Mouse (Mus musculus): ENCODE measurements around the gene Lkaaear1.

Lkaaear1 gene

DNA sequence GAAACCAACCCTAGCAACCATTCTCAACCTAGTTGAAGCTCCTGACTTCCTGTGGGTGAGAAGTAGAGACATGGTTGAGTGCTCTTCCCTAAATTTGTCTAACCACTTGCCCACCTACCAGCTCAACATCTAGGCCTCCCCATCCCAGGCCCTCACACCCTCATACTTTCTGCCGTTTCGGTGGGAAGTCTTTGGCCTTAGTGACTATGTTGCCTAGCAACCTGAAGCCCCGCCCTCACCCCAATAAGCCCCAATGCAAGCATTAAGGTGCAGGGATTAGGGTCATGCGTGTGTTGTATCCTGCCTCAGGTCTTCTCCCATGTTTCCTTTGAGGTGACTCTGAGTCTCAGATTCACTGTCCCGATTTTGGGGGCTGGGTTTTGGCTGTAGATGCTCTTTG is at the start of gene Lkaaear1:
Lkaaear1 (minus strand) TSS at position 202 of the 400 bp plus-strand sequence.
- DNase-seq: no peak

DNA sequence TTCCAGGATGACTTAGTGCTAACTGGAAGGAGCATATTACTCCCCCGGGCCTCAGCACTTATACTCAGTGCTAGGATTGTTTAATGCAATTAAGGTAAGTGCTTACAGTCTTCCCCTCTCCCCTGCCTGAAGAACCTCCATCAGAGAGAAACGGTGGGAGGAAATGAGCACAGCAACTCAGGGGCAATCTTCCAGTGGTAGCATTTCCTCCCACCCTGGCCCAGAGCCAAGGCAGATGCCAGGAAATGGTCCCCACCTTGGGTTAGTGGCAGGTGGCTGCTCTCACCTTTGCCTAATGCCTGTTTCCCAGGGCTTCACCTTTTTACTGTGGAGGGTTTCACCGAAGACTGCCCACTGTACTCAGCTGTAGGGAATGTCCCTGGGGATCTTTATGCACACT is 31.8 kb upstream of the Lkaaear1 start:
- no peak for DNase-seq

DNA sequence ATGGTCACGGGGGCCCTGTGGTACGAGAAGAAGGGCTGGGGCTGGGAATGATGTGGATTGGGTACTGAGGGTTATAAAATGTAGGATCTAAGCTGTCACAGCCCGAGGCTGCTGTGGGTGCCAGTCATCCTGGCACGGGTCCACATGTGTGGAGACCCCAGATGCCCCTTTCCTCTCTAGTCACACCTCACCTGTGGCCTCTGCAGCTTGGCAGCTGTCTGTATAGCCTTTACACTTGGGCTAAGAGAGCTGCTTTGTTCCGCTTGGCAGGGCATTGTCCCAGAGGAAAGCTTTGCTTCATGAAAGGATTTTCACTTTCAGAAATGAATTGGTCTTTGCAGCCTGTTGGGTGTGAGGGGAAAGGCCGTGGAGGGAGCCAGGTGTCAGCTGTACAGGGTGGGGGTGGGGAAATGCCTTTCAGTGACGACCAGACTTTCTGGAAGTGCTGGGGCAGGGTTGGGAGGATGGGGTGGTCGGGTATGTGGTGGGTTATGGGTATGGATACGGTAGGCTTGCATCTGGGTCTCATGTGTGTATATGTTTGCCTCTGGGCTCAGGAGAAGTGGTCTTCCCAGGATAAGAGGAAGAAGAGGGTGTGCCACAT is 29.5 kb upstream of the Lkaaear1 start:
- no peak for DNase-seq

DNA sequence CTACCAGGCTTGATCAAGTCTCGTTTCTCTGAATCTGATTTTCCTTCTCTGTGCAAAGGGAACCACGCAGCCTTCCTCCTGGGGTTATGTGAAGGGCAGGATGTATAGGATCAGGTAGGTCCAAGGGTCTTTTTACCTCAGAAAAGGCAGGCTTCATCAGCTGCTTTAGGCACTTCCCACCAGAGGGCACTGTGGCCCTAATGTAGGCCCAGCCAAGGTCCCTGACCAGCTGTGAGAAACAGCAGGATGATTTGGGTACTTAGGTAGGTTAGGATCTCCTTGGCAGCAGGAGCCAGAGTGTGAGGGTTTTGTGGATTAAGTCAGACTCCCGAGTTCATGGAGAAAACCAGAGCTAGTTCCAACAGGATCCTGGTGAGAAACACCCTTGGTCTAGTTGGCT is 24.0 kb upstream of the Lkaaear1 start:
- DNase-seq: peak in 1 of 2 experiments; percentile 19

DNA sequence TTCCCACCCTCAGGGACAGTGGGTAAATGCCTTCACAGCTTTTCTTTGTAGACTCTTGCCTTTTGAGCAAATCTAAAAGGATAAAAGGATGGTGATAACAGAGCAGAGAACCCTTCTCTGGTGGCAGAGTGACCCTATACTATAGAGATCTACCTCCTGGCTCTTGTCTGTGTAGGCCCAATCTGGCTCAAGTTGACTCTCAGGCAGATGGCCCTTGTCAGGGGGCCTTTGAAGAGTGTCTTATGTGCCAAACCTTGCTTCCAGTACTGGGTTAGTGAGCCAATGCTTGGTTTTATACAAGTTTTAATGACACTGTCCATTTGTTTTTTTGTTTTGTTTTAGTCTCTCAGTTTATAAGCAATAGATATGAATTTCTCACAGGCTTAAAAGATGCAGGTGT is 23.0 kb upstream of the Lkaaear1 start:
- no peak for DNase-seq

DNA sequence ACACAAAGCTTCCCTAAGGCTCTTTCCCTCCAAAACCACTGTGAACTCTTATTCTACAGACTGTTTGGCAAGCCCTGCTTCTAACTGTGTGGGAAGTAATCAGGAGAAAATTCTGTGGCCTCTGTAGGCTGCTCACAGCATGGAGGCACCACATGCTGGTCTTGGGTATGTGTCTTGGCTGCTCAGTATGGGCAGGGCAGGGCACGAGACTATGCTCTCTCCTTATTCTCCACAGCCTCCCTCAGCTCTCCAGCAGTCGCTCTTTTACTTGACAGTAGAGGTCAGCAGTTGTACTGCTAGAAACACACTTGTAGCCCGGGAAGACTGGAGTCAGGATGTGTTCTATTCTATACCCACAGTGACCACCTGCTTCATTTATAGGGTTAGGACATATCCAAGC is 21.8 kb upstream of the Lkaaear1 start:
- no peak for DNase-seq

DNA sequence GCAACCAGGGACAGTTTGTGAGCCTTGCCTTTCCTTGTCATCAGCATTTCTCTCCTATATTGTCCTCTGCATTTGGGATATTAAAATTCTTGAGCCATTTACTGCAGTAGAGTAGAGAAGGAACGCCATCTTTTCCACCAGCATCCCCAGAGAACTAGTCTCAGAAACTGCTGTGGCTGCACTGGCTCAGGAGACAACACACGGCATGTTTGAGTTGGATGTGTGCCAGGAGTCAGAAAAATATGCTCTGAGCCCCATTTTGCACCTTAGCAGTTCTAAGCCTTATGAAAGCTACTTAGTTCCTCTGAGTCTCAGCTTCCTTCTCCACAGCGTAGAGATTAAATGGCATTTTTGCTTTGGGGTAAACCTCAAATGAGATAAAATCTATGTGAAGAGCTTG is 18.7 kb upstream of the Lkaaear1 start:
- no peak for DNase-seq

DNA sequence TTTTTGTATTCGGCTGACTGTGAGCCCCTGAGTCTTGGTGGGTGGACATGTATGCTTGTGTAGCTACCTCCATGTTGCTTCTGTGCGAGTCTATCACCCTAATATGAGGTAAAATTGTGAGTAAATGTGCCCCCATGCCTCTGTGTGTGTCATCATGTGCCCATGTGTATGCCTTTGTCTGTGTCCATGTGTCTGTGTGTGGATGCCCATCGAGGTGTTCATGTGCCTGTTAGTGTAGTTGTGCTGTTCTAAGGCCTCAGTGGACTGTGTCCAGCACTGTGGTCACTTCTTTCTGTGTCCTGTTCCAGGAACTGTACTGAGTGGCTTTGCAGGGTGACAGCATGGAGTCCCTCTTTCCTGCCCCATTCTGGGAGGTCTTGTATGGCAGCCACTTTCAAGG is 17.1 kb upstream of the Lkaaear1 start:
- DNase-seq: no peak

DNA sequence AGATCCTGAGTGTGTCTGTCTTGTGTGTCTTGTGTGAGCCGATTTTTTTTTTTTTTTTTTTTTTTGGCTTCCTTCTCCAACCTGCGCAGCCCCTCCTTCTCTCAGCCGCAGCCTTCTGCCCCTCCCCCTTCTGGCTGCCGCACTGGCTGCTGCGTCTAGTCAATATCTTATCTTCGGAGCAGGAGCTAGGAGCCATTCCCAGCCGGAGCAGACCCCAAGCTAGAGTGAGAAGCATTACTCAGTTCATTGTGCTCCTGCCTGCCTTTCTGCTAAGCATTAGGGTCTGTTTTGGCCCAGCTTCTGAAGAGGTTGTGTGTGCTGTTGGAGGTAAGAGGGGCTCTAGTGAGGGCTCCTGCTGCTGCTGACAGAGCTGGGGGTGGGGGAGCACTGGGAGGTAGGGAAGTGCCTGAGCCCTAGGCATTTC is 16.7 kb upstream of the Lkaaear1 start, which contains the start of gene Oprl1:
Oprl1 (plus strand) TSS at position 114 of the 424 bp plus-strand sequence.
- DNase-seq: no peak

DNA sequence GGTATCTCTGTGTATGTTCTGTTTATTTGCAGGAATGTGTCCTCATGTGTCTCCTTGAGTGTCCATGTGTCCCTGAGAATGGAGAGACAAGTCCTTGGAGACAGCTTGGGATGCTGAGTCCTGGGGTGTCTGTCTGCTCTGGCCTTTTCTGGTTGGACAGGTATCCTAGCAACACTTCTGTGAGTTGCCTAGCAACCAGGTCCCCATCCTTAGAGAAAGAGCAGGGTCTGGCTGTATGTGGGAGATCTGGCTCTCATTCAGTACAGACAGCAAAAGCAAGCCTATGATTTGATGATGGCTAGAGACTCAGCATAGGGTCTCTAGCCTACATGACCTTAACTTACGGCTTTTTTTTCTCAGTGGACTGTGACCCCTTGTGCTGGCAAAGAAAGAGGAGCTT is 15.5 kb upstream of the Lkaaear1 start:
- DNase-seq: no peak

DNA sequence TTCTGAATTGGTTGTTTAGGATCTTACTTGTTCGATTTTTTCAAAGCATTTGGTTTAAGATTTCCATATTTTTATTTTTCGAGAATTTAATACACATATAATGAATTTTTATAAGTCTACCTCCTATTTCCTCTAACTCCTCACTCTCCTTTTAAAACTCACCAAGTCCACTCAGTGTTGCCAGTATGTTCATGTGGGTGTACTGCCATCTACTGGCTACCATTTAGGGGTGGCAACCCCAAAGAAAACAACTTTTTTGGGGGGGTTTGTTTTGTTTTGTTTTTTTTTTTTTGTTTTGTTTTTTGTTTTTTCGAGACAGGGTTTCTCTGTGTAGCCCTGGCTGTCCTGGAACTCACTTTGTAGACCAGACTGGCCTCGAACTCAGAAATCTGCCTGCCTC is 8.4 kb upstream of the Lkaaear1 start:
- DNase-seq: no peak

DNA sequence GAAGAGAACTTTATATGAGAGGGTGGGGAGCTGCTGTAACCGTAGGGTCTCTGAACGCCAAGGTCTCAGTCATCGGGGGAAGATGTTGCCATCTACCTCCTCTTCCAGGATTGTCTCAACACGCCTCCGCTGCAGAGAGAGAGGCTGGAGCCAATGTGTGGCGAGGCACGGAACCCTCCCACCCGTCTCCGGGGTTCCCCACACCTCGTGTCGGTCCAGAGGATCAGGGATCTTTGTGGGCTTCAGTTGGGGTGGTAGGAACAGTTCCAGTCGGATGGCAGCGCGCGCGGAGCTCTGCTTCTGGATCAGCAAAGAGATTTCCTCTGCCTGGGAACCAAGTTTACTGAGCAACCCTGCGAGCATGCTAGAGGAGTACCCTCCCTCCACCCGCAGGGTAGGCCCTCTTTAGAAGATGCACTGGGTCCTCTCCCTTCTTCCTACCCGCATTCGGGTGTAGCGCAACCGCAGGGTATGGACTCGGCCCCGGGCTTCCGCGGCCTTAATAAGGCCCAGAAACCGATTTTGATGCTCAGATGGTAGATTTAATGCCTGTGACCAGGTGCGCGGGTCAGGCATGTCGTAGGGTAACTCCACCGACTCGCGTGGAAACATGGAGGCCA is 1.3 kb downstream of the Lkaaear1 start:
- DNase-seq: no peak

DNA sequence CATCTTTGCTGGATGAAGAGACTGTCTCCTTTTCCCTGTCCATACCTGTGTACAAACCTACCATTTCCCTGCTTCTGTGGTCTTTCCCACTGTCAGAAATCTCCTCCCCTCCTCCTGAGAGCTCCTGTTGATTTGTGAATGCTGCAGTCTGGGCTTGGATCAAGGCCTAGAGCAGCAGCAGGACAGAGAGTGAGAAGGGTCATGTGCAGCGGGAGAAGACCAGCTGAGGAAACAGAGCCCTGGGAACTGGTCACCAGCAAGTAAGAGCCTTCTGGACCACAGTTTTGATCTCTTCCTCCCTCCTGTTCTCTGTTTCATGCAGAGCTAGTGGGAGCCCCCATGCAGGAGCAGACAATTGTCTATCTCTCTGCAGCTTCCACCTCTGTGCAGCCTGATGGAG is 2.5 kb downstream of the Lkaaear1 start:
- DNase-seq: no peak

DNA sequence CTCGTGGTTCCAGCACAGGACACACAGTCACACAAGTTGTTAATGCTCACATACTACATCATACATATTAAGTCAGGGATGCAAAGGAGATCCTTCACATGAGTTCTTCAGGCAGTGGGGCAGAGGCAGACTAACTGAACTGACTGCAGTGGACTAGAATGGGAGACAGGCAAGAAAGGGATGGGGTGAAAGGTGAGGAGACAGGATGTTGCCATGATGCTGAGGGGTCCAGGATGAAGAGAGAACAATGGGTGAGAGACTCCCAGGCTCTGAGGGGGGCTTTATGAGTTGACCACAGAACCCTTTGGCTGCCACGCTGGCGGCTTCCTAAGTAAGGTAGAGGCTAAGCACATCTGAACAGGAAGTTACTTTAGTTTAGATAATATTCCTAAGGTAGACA is 3.7 kb downstream of the Lkaaear1 start:
- DNase-seq: no peak

DNA sequence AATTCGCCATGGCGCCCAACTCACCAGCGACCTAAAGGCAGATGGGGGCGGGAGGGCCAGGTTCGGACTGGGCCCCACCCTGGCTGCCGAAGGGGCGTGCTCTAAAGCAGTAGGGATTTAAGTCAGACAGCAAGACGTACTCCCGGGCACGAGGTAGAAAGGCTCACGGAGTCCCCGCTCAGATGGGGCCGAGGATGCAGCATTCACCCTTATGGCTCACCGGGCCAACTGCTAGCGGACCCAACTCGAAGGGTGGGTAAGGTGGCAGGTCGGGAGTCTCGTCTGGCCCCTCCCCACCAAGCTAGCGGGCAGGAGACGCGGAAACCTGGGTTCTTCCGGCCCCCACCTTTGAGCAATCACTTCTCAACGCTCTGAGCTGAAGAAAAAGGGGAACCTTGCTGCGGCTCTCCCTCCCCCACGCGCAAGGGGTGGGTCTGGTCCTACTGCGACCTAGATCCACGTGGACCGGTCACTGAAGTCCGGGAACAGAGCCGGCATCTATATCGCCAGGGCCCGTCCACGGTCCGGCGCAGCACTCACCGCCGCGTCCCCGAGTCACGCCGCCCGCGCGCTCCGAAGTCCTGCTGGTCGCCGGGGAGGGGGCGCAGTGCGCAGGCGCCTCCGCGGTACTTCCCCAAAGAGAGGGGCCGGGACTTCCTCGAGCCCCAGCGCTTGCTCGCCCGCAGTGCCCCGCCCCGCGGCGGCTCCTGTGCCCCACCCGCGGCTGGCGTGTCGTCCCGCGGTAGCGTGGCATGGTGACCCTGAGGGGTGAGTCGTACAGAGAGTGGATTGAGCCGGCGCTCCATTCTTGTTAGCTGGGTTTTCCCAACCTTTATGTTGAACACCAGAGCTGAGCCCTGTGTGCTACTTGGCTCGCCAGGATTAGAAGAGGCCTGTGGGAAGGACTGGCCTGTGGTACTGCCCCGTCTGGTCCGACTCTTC is 4.6 kb downstream of the Lkaaear1 start, which contains the start of gene Rgs19:
Rgs19 (minus strand) TSS at position 639 of the 942 bp plus-strand sequence.
- peak; percentile 89 to 93 for DNase-seq

DNA sequence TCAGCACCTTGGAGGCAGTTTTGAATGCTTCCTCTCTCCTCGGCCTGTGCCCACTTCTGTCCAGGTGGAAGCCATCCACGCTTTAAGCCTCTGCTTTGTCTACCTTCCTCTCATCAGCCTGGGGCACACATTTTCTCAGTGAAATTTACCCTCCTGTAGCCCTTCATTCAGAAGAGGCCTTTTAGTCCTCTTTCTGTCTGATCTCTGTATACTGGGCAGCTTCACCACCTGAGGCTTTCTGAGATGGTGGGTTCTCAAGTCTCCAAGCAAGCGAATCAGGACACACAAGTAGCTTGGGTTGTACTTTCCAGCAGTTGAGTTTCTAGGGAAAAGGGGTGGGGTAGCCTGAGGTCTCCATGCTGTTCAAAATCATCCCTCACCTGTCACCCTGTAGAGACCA is 5.9 kb downstream of the Lkaaear1 start:
- no peak for DNase-seq

DNA sequence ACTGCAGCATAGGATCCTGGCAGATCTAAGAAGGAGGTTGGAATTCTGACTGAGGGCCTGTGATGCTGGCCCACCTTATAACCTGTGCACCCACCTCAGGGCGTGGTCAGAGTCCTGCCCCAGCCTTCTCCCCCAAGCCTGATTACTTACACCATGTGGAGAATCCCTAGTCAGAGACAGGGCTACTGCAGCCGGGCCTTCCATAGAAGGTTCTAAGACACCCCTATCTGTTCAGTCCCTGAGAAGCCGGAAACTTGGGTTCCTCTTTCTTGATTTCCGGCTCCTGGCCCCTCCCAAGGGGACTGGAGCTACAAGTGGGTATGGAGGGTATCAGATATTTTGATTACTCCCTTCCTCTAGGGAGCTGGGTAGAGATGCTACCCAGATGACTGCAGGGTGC is 6.7 kb downstream of the Lkaaear1 start:
- no peak for DNase-seq

DNA sequence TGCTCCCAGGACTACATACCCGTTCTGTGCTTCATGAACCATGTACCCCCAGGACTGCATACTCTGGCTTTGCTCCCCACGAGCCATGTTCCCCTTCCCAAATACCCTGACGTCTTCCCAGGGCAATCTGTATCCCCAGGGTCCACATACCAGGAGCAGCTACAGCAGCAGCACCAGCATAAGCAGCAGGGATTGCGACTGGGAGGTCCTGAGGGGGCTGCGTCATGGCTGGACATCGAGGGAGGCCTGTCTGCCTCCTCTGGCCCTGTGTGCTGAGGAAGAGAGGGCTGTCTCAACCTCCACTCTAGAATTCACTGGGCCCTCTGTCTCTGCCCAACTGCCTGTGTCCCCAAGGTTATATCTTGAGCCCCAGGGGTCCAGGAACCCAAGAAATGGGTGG is 7.2 kb downstream of the Lkaaear1 start:
- no peak for DNase-seq

DNA sequence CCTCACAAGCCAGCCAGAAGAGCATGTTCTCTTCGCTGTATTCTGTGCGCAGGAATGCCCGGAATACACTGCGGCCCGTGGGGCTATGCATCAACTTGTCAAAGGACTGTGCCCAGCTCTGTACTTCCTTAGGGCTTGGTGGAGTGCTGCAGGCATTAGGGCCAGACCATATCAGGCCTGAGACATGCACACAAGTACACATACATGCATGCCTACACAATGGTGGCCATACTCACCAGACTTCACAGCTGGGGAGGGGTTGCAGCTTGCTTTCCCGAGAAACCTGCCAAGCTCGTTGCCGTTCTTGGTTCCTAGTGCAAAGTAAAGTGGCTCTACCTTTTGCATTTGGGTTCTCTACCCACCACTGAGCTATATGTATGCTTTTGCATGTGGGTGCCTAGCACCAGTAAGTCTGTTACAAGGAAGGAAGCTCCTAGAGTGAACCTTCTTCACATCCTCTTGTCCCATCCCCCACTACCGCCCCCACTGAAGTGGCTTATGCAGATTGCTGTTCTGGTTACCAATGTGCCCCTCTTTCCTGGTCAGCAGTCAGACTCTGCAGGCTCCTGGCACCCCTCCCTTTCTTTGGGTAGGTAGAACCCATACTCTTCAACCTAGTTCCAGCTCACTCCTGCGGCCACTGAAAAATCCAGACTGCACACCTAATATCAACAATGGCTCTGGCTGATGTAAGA is 8.6 kb downstream of the Lkaaear1 start:
- no peak for DNase-seq

DNA sequence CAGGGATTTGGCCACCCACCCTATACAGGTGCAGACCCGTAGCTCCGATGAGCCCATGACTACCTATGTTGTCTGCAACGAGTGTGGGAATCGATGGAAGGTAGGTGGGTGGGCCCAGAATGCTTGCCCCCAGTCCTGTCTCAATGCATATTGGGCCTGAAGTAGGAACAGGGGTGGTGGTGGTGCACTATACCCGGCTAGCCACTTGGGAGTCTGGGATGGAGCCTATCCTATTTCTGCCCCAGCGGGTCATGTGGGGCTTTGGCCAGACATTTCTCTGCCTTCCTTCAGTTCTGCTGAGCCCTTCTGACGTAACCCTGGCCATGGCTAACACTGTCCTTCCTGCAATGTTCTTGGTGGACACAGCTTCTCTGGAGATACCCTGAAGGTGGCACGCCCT is 10.7 kb downstream of the Lkaaear1 start:
- no peak for DNase-seq

DNA sequence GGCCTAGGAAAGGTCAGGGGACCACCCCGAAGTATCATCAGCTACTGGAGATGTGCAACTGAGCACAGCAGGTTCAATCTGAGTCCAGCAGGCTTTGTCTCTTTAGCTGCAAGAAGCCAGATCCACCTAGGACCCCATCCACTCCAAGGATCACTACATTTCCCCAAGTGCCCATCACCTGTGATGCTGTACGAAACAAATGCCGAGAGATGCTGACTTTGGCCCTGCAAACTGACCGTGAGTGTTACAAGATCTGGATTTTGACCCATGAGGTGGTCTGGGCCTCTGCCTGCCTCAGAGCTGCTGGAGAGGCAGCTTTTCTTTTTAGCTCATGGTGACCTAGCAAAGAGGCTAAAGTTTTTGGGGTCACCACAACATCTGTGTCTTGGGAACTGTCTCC is 12.6 kb downstream of the Lkaaear1 start:
- no peak for DNase-seq

DNA sequence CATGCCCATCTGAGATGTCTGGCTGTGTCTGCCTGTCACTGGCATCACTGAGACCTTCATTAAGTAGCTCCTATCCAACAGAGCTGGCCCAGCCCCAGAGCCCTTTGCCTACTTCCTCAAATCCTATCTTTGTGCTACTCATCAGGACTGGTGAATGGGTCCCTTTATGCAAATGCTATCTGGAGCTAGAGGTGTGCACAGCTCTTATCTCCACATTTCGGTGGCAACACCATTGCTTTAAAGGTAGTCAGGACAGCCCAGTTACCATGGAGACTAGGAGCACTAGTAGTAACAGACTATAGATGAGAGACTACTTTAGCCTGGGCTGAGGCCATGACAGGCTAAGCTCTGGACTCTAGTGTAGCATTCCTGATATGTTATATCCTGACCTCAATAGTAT is 13.5 kb downstream of the Lkaaear1 start:
- DNase-seq: no peak

DNA sequence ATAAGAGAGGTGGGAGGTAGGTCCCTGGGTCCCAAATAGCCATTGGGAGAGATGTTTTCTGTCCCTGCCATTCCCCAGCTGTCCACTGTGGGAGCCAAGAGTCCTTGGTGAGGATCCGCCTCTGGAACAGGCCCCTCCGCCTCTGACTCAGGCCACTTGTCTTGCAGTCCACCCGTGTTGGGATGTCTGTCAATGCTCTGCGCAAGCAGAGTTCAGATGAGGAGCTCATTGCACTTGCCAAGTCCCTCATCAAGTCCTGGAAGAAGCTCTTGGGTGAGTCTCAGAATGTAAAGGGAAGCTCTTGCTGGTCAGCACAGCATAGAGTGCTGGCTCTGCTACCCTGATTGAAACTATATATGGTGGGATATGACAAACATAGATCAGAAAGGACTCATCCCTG is 14.9 kb downstream of the Lkaaear1 start:
- no peak for DNase-seq

Data from lung, postnatal 4 days (tissue).